Mouse (Mus musculus) MEL (cell line): ENCODE measurements around the gene Natd1. TPM values are rescaled to one million over a fixed set of nuclear protein-coding genes. Genes with fewer than 3 reads are reported as not detected.
A peak's percentile ranks its signal among the peaks of the same experiment; 100 is the strongest.

Experiments
- DNase-seq: peaks from one replicate; pipeline ENCODE4 v3.0.0; 2011; ENCODE audit warnings: low read depth, low spot score
- H3K27ac ChIP-seq: 2 replicates; pipeline ENCODE4 v1.5.1; 2012; ENCODE audit warnings: low read depth, mild to moderate bottlenecking, control low read depth, low read length, moderate library complexity; ENCODE audit not compliant: control insufficient read depth
- H3K27me3 ChIP-seq, 2 experiments: fragments of 150-350 bp in 1 of 2; sonication (generic) in 1 of 2; 2 replicates each; pipeline ENCODE4 v1.6.1; 2012; ENCODE audit warnings: low read length in 2 of 2, mild to moderate bottlenecking in 2 of 2, improper control_type of control experiment in 1 of 2, moderate library complexity in 1 of 2; ENCODE audit not compliant: insufficient read depth in 2 of 2, control insufficient read depth in 1 of 2
- H3K36me3 ChIP-seq, 2 experiments: 2 replicates each; pipeline ENCODE4 v1.6.1; 2012 to 2014; ENCODE audit warnings: low read length in 2 of 2, improper control_type of control experiment in 1 of 2, inconsistent platforms in 1 of 2, mild to moderate bottlenecking in 1 of 2; ENCODE audit not compliant: insufficient read depth in 2 of 2, control insufficient read depth in 1 of 2
- H3K4me1 ChIP-seq, 2 experiments: fragments of 150-350 bp in 1 of 2; sonication (generic) in 1 of 2; 2 replicates each; pipeline ENCODE4 v1.6.1; 2012; ENCODE audit warnings: low read length in 2 of 2, improper control_type of control experiment in 1 of 2, mild to moderate bottlenecking in 1 of 2; ENCODE audit not compliant: insufficient read depth in 2 of 2, control insufficient read depth in 1 of 2
- H3K4me3 ChIP-seq, 2 experiments: fragments of 150-350 bp in 1 of 2; sonication (generic) in 1 of 2; 2 replicates each; pipeline ENCODE4 v1.5.1; 2012; ENCODE audit warnings: low read depth in 2 of 2, low read length in 2 of 2, mild to moderate bottlenecking in 2 of 2, moderate library complexity in 2 of 2, control low read depth in 1 of 2, improper control_type of control experiment in 1 of 2; ENCODE audit not compliant: control insufficient read depth in 1 of 2, insufficient read depth in 1 of 2
- H3K79me2 ChIP-seq: 2 replicates; pipeline ENCODE4 v1.6.1; 2012; ENCODE audit warnings: mild to moderate bottlenecking, low read length, moderate library complexity; ENCODE audit not compliant: control insufficient read depth, poor library complexity, insufficient read depth
- H3K9ac ChIP-seq: 2 replicates; pipeline ENCODE4 v1.6.1; 2012; ENCODE audit warnings: low read depth, mild to moderate bottlenecking, control low read depth, low read length, moderate library complexity; ENCODE audit not compliant: control insufficient read depth, poor library complexity, severe bottlenecking
- H3K9me3 ChIP-seq: fragments of 150-350 bp; sonication (generic); replicated peaks from 2 replicates; pipeline ENCODE4 v1.6.1; 2012; ENCODE audit warnings: mild to moderate bottlenecking, low read length, improper control_type of control experiment, moderate library complexity; ENCODE audit not compliant: insufficient read depth
- CHD1 ChIP-seq: IDR thresholded peaks from 2 replicates; pipeline ENCODE4 v1.6.1; 2012; ENCODE audit warnings: low read depth, mild to moderate bottlenecking, inconsistent platforms, low read length, improper control_type of control experiment
- CHD2 ChIP-seq: IDR thresholded peaks from 2 replicates; pipeline ENCODE4 v1.6.1; 2011; ENCODE audit warnings: low read length, improper control_type of control experiment
- E2F4 ChIP-seq: IDR thresholded peaks from 2 replicates; pipeline ENCODE4 v1.6.1; 2011; ENCODE audit warnings: low read depth, low read length, improper control_type of control experiment, borderline replicate concordance
- ELF1 ChIP-seq: IDR thresholded peaks from 2 replicates; pipeline ENCODE4 v1.6.1; 2014; ENCODE audit warnings: low read depth, mild to moderate bottlenecking, inconsistent platforms, low read length, improper control_type of control experiment, moderate library complexity
- EP300 ChIP-seq, 2 experiments: IDR thresholded peaks; 2 replicates each; pipeline ENCODE4 v1.6.1; 2011; ENCODE audit warnings: improper control_type of control experiment in 2 of 2, low read length in 2 of 2, low read depth in 1 of 2, mild to moderate bottlenecking in 1 of 2
- ETS1 ChIP-seq: IDR thresholded peaks from 2 replicates; pipeline ENCODE4 v1.6.1; 2012; ENCODE audit warnings: low read depth, mild to moderate bottlenecking, inconsistent platforms, low read length, improper control_type of control experiment, moderate library complexity
- GABPA ChIP-seq: IDR thresholded peaks from 2 replicates; pipeline ENCODE4 v1.6.1; 2012; ENCODE audit warnings: low read depth, mild to moderate bottlenecking, inconsistent platforms, low read length, improper control_type of control experiment, moderate library complexity
- GATA1 ChIP-seq: IDR thresholded peaks from 2 replicates; pipeline ENCODE4 v1.6.1; 2011; ENCODE audit warnings: low read depth, low read length, improper control_type of control experiment
- JUND ChIP-seq: IDR thresholded peaks from 2 replicates; pipeline ENCODE4 v1.6.1; 2011; ENCODE audit warnings: low read depth, mild to moderate bottlenecking, improper control_type of control experiment, low read length
- MAFK ChIP-seq: IDR thresholded peaks from 2 replicates; pipeline ENCODE4 v1.6.1; 2011; ENCODE audit warnings: low read depth, mild to moderate bottlenecking, low read length, improper control_type of control experiment, borderline replicate concordance
- MAX ChIP-seq: IDR thresholded peaks from 2 replicates; pipeline ENCODE4 v1.6.1; 2011; ENCODE audit warnings: low read length, improper control_type of control experiment
- MAZ ChIP-seq: IDR thresholded peaks from 2 replicates; pipeline ENCODE4 v1.6.1; 2012; ENCODE audit warnings: low read depth, mild to moderate bottlenecking, inconsistent platforms, low read length, improper control_type of control experiment
- MXI1 ChIP-seq: IDR thresholded peaks from 2 replicates; pipeline ENCODE4 v1.6.1; 2011; ENCODE audit warnings: mild to moderate bottlenecking, low read depth, low read length, improper control_type of control experiment
- MYB ChIP-seq: IDR thresholded peaks from 2 replicates; pipeline ENCODE4 v1.6.1; 2011; ENCODE audit warnings: mild to moderate bottlenecking, low read depth, low read length, improper control_type of control experiment
- NRF1 ChIP-seq: IDR thresholded peaks from 2 replicates; pipeline ENCODE4 v1.6.1; 2014; ENCODE audit warnings: low read depth, mild to moderate bottlenecking, inconsistent platforms, low read length, improper control_type of control experiment, moderate library complexity; ENCODE audit not compliant: poor library complexity, insufficient read depth, severe bottlenecking
- POLR2A ChIP-seq, 2 experiments: IDR thresholded peaks; 2 replicates each; pipeline ENCODE4 v1.6.1; 2011 to 2012; ENCODE audit warnings: low read length in 2 of 2, mild to moderate bottlenecking in 2 of 2, control low read depth in 1 of 2, improper control_type of control experiment in 1 of 2, low read depth in 1 of 2, moderate library complexity in 1 of 2; ENCODE audit not compliant: control insufficient read depth in 1 of 2, insufficient read depth in 1 of 2, poor library complexity in 1 of 2
- POLR2AphosphoS2 ChIP-seq: IDR thresholded peaks from 2 replicates; pipeline ENCODE4 v1.6.1; 2011; ENCODE audit warnings: low read length, improper control_type of control experiment
- RAD21 ChIP-seq: IDR thresholded peaks from 2 replicates; pipeline ENCODE4 v1.6.1; 2011; ENCODE audit warnings: mild to moderate bottlenecking, low read depth, low read length, improper control_type of control experiment
- RCOR1 ChIP-seq: IDR thresholded peaks from 2 replicates; pipeline ENCODE4 v1.6.1; 2012; ENCODE audit warnings: low read depth, mild to moderate bottlenecking, inconsistent platforms, low read length, improper control_type of control experiment
- SMC3 ChIP-seq: IDR thresholded peaks from 2 replicates; pipeline ENCODE4 v1.6.1; 2011; ENCODE audit warnings: low read depth, low read length, improper control_type of control experiment
- TBP ChIP-seq: IDR thresholded peaks from 2 replicates; pipeline ENCODE4 v1.8.0; 2011; ENCODE audit warnings: low read depth, low read length, improper control_type of control experiment
- TCF12 ChIP-seq: IDR thresholded peaks from 2 replicates; pipeline ENCODE4 v1.6.1; 2014; ENCODE audit warnings: low read depth, mild to moderate bottlenecking, inconsistent platforms, low read length, improper control_type of control experiment, moderate library complexity
- USF1 ChIP-seq: IDR thresholded peaks from 2 replicates; pipeline ENCODE4 v1.6.1; 2014; ENCODE audit warnings: low read depth, mild to moderate bottlenecking, inconsistent platforms, low read length, improper control_type of control experiment, moderate library complexity
- ZC3H11A ChIP-seq: IDR thresholded peaks from 2 replicates; pipeline ENCODE4 v1.6.1; 2012; ENCODE audit warnings: low read depth, mild to moderate bottlenecking, inconsistent platforms, low read length, improper control_type of control experiment
- polyA plus RNA-seq, 2 experiments: library from polyadenylated mRNA; stranded (reverse) in 1 of 2; unstranded in 1 of 2; fragments of >175 nt in 1 of 2; fragments of >200 nt in 1 of 2; gene quantifications; 2 replicates each; pipeline versions ENCODE4 v1.2.1 to v1.2.4; 2012; ENCODE audit warnings: low replicate concordance in 2 of 2, low read depth in 1 of 2; ENCODE audit not compliant: insufficient read length in 2 of 2, insufficient read depth in 1 of 2, missing spikeins in 1 of 2
- total RNA-seq: library from RNA; depleted of rRNA; stranded (reverse); fragments of 300-350 nt; gene quantifications from 2 replicates; pipeline ENCODE4 v1.2.3, GENCODE M21; 2012

The Natd1 gene
- total and polyA plus RNA-seq, 3 experiments, result 3.0 to 10.9 TPM; not detected in 1

DNA sequence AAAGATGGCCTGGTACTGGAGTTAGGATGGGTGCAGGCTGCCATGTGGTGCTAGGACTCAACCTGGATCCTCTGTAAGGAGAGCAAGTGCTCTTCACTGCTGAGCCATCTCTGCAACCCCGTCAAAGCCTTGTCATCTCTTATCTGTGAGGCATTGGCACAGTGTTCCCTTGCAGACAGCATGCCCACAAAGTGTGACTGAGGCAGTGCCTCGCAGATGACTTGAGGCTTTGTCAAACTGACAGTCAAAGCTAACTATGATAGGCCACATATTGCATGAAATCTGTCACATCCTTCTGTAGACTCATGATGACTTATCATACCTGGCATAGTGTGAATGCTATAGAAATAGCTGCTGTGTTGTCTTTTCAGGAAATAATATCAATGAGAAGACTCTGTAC lies 5.5 kb upstream of the Natd1 start:
- H3K9ac ChIP-seq, result no peak overlapping the region

GRCm38 (mm10) chr11:60915201-60915600 lies 651 bp upstream of the Natd1 start:
- Histone ChIP-seq H3K9ac (no peak overlapping the region), H3K9me3 (no peaks in the 10 kb centered on the region), H3K36me3 (peaks cover under 1 to 13% of the 10 kb centered on the region in 2 experiments; a peak in 3 of 4 replicates), H3K79me2 (peaks cover 5% of the 10 kb centered on the region; the same call in 1 of the 2 replicates), H3K27me3 (no peaks in the 10 kb centered on the region), H3K4me3 (no peak overlapping the region), H3K27ac (no peak overlapping the region), H3K4me1 (peaks cover 8 to 21% of the 10 kb centered on the region in 2 experiments)
- DNase-seq, result no peak
- TF ChIP-seq ELF1 (no peak), MXI1 (no peak), MAX (0 out of 2 replicates have a peak, but pooled peaks have one; percentile 11)

More for the DNA sequence above, 5.5 kb upstream of the Natd1 start:
- TF ChIP-seq POLR2A (IDR thresholded peaks at IDR 0.05; ENCODE audit: control insufficient read depth in 1 of 2, insufficient read depth in 1 of 2, low read depth in 1 of 2, low read length in 2 of 2, poor library complexity in 1 of 2) (no peak), ETS1 (peak; percentile 16; the same call in 1 of the 2 replicates)
- Histone ChIP-seq H3K4me1 (peaks cover 6 to 8% of the 10 kb centered on the region in 2 experiments), H3K36me3 (peaks cover 9 to 11% of the 10 kb centered on the region in 2 experiments), H3K79me2 (no peaks in the 10 kb centered on the region), H3K4me3 (no peak overlapping the region), H3K27ac (no peak overlapping the region), H3K9me3 (no peaks in the 10 kb centered on the region), H3K27me3 (no peaks in the 10 kb centered on the region)
- peak; percentile 21 for DNase-seq

GRCm38 (mm10) chr11:60913301-60914196 lies 1.0 kb downstream of the Natd1 start:
- peak; percentile 94 for DNase-seq
- Histone ChIP-seq H3K27ac (peak overlapping the region; percentile 52), H3K4me1 (peaks cover 7 to 21% of the 10 kb centered on the region in 2 experiments), H3K79me2 (peaks cover 5% of the 10 kb centered on the region; the same call in 1 of the 2 replicates), H3K4me3 (peak overlapping the region; percentile 61 to 73), H3K9me3 (no peaks in the 10 kb centered on the region), H3K27me3 (no peaks in the 10 kb centered on the region), H3K36me3 (peaks cover 0 to 13% of the 10 kb centered on the region in 2 experiments; a peak in 2 of 4 replicates), H3K9ac (peak overlapping the region; percentile 80)
- TF ChIP-seq E2F4 (no peak), CHD1 (no peak), NRF1 (peak; percentile 51), RAD21 (no peak), CHD2 (no peak), EP300 (IDR thresholded peaks at IDR 0.05; ENCODE audit: low read depth in 1 of 2, low read length in 2 of 2) (peak in 1 of 2 experiments; percentile 42; a peak in 1 of 4 replicates), GATA1 (peak; percentile 80), JUND (no peak), GABPA (no peak), POLR2AphosphoS2 (no peak), SMC3 (no peak), USF1 (peak; percentile 99), TCF12 (peak; percentile 9; the same call in 1 of the 2 replicates), ZC3H11A (no peak), MAFK (no peak), TBP (peak; percentile 59), MYB (no peak), RCOR1 (0 out of 2 replicates have a peak, but pooled peaks have one; percentile 15), MAZ (peak; percentile 82; the same call in 1 of the 2 replicates)
